Mouse (Mus musculus) liver, adult 2 months (tissue): ENCODE results near the gene Pawr.

ENCODE experiments used
- CTCF ChIP-seq: fragments of 200-500 bp; IDR thresholded peaks from 2 replicates; pipeline ENCODE4 v1.5.1; 2011; ENCODE audit warnings: low read depth, low read length, control low read depth
- POLR2A ChIP-seq: fragments of 200-500 bp; IDR thresholded peaks from 2 replicates; pipeline ENCODE4 v1.6.1; 2011; ENCODE audit warnings: low read length, control low read depth; ENCODE audit not compliant: insufficient read depth; ENCODE audit errors: extremely low read depth

- no peak for TF ChIP-seq CTCF
- TF ChIP-seq POLR2A, result no peak
These were observed 22.9 kb downstream of the Pawr start for GRCm38 (mm10) chr10:108354726-108355391.
